Mouse (Mus musculus) heart, adult 11 months (tissue): ENCODE measurements at regions not wholly inside any gene's neighbourhood (a gene's known extent, or its start where the extent isn't known, plus 50 kb on each side); places are given as distances from the start of the nearest gene placed in this dataset.

Experiments used
- DNase-seq: peaks from one replicate; pipeline ENCODE4 v3.0.0; 2022

GRCm38 (mm10) chrX:133787112-133787511, 63.7 kb upstream of the Tnmd start:
- DNase-seq, result no peak

- DNase-seq, result peak; percentile 90
Observed at GRCm38 (mm10) chrX:133754026-133754425, 65.2 kb upstream of the Pcdh19 start.

- DNase-seq, result peak; percentile 51
Observed at GRCm38 (mm10) chrX:133752232-133752631, 63.4 kb upstream of the Pcdh19 start.

GRCm38 (mm10) chrX:133743446-133743845, 54.7 kb upstream of the Pcdh19 start:
- DNase-seq, result no peak

GRCm38 (mm10) chrX:133738980-133739632, 50.3 kb upstream of the Pcdh19 start:
- DNase-seq, result no peak
